Mouse (Mus musculus) right cerebral cortex, postnatal 10 days (tissue): Measurements from ENCODE around the gene Nuak1.
"Not testable (repeated sequence)": the region's sequence is repeated elsewhere in the genome, so short reads cannot be mapped to it uniquely, and the experiment has no call there.

Experiments used
- DNase-seq, 2 experiments: peaks; one replicate each; pipeline ENCODE4 v3.0.0; 2021; ENCODE audit warnings: low spot score in 2 of 2

Nuak1 gene

GRCm38 (mm10) chr10:84440541-84441433, at the start of gene Nuak1:
TSS of gene Nuak1 (minus strand) at chr10:84440597.
- peak; percentile 93 to 94 for DNase-seq

GRCm38 (mm10) chr10:84490115-84490514, 49.7 kb upstream of the Nuak1 start:
- DNase-seq, result no peak

- DNase-seq, result peak in 1 of 2 experiments; percentile 56
Measured at GRCm38 (mm10) chr10:84488315-84488714, 47.9 kb upstream of the Nuak1 start.

- DNase-seq, result no peak
Measured at GRCm38 (mm10) chr10:84484661-84485060, 44.3 kb upstream of the Nuak1 start.

GRCm38 (mm10) chr10:84483553-84483952, 43.2 kb upstream of the Nuak1 start:
- no peak for DNase-seq

- no peak for DNase-seq
Measured at GRCm38 (mm10) chr10:84483069-84483468, 42.7 kb upstream of the Nuak1 start.

GRCm38 (mm10) chr10:84482418-84482817, 42.0 kb upstream of the Nuak1 start:
- not testable (repeated sequence) for DNase-seq

- DNase-seq, result no peak
Measured at GRCm38 (mm10) chr10:84481327-84481671, 40.9 kb upstream of the Nuak1 start.

- no peak for DNase-seq
Measured at GRCm38 (mm10) chr10:84480667-84481326, 40.4 kb upstream of the Nuak1 start.

- no peak for DNase-seq
Measured at GRCm38 (mm10) chr10:84480146-84480545, 39.7 kb upstream of the Nuak1 start.

- no peak for DNase-seq
Measured at GRCm38 (mm10) chr10:84477613-84478076, 37.2 kb upstream of the Nuak1 start.

GRCm38 (mm10) chr10:84477045-84477612, 36.7 kb upstream of the Nuak1 start:
- no peak for DNase-seq

GRCm38 (mm10) chr10:84467555-84468164, 27.3 kb upstream of the Nuak1 start:
- no peak for DNase-seq

GRCm38 (mm10) chr10:84465511-84465910, 25.1 kb upstream of the Nuak1 start:
- DNase-seq, result no peak

GRCm38 (mm10) chr10:84460420-84461101, 20.2 kb upstream of the Nuak1 start:
- no peak for DNase-seq

GRCm38 (mm10) chr10:84458094-84458493, 17.7 kb upstream of the Nuak1 start:
- DNase-seq, result no peak

GRCm38 (mm10) chr10:84457539-84457938, 17.1 kb upstream of the Nuak1 start:
- DNase-seq, result no peak

- DNase-seq, result no peak
Measured at GRCm38 (mm10) chr10:84456632-84457320, 16.4 kb upstream of the Nuak1 start.

- no peak for DNase-seq
Measured at GRCm38 (mm10) chr10:84451883-84452282, 11.5 kb upstream of the Nuak1 start.

- peak; percentile 83 to 92 for DNase-seq
Measured at GRCm38 (mm10) chr10:84450654-84451053, 10.3 kb upstream of the Nuak1 start.

- DNase-seq, result no peak
Measured at GRCm38 (mm10) chr10:84449733-84450132, 9.3 kb upstream of the Nuak1 start.
